Mouse (Mus musculus) kidney, embryonic 14.5 days (tissue): ENCODE measurements around the gene 1110051M20Rik. TPM values are rescaled to one million over a fixed set of nuclear protein-coding genes. Genes with fewer than 3 reads are reported as not detected.
A peak's percentile ranks its signal among the peaks of the same experiment; 100 is the strongest.

ENCODE experiments used
- ATAC-seq: fragments of 200-750 bp; cut with Nextera tagmentation; 2 replicates; pipeline ENCODE4 v1.8.0; 2017; ENCODE audit warnings: moderate number of reproducible peaks, mild to moderate bottlenecking, moderate TSS enrichment, moderate library complexity; ENCODE audit not compliant: low FRiP score, low TSS enrichment
- H3K27ac ChIP-seq: fragments of 300-500 bp; sonication (generic); 2 replicates; pipeline ENCODE4 v1.5.1; 2014; ENCODE audit warnings: low read depth, mild to moderate bottlenecking, low read length, moderate library complexity, mixed read lengths
- H3K27me3 ChIP-seq: fragments of 300-500 bp; sonication (generic); 2 replicates; pipeline ENCODE4 v1.6.1; 2014; ENCODE audit warnings: mild to moderate bottlenecking, low read length; ENCODE audit not compliant: control insufficient read depth, insufficient read depth
- H3K36me3 ChIP-seq: fragments of 300-500 bp; sonication (generic); 2 replicates; pipeline ENCODE4 v1.6.1; 2014; ENCODE audit warnings: low read length, mixed read lengths; ENCODE audit not compliant: control insufficient read depth, insufficient read depth
- H3K4me1 ChIP-seq: fragments of 300-500 bp; sonication (generic); 2 replicates; pipeline ENCODE4 v1.6.1; 2014; ENCODE audit warnings: low read length, mixed read lengths; ENCODE audit not compliant: control insufficient read depth, insufficient read depth
- H3K4me2 ChIP-seq: fragments of 300-500 bp; sonication (generic); replicated peaks from 2 replicates; pipeline ENCODE4 v1.6.1; 2014; ENCODE audit warnings: low read depth, mild to moderate bottlenecking, low read length
- H3K4me3 ChIP-seq: fragments of 300-500 bp; sonication (generic); 2 replicates; pipeline ENCODE4 v1.5.1; 2014; ENCODE audit warnings: mild to moderate bottlenecking, low read length
- H3K9ac ChIP-seq: fragments of 300-500 bp; sonication (generic); 2 replicates; pipeline ENCODE4 v1.6.1; 2014; ENCODE audit warnings: low read depth, mild to moderate bottlenecking, low read length, moderate library complexity
- H3K9me3 ChIP-seq: fragments of 300-500 bp; sonication (generic); 2 replicates; pipeline ENCODE4 v1.6.1; 2016; ENCODE audit warnings: low read length; ENCODE audit not compliant: control insufficient read depth
- WGBS: fragments of 180-500 bp; shearing (Covaris S2); extraction: QIAGEN DNeasy Blood & Tissue Kit; methylation state at CpG from one replicate; pipeline ENCODE4 v1.1.7; 2014; 5-methylcytosine and 5-hydroxymethylcytosine counted together
- polyA plus RNA-seq: library from polyadenylated mRNA; unstranded; fragments of >200 nt; fragmentation: Nextera tagmentation; extraction: Ambion mirVana; gene quantifications from 2 replicates; pipeline ENCODE4 v1.2.1, GENCODE M21; 2014

Gene 1110051M20Rik
- polyA plus RNA-seq, 1 experiment from 2014 or later = 65.9 TPM

DNA sequence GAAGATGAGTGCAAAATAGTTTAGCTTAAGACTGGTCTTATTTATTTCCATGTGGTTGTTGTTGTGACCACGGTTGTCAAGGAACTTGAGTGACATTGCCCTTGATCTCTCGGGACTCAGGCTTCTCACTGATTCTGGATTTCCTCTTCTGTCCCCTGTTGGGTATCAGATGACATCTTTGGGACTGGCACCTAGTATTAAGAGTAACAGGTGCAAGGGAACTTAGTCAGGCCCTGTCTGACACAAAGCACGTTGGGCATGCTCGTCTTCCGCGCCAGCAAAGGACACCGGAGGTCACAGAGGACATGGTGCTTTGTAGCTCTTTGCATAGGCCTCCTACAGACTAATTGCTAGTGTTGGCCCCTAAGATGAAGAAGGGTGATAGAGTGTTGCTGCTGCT lies 16.3 kb upstream of the 1110051M20Rik start:
- Histone ChIP-seq H3K4me2 (no peak overlapping the region), H3K36me3 (no peaks in the 10 kb centered on the region; the same call in 1 of the 2 replicates), H3K4me1 (peaks cover 31% of the 10 kb centered on the region), H3K9me3 (peaks cover 3% of the 10 kb centered on the region; the same call in 1 of the 2 replicates), H3K9ac (no peak overlapping the region), H3K27ac (no peak overlapping the region), H3K4me3 (no peak overlapping the region), H3K27me3 (no peaks in the 10 kb centered on the region)
- 55% methylated on average over 7 of the region's 7 CpGs for WGBS
- ATAC-seq = no peak

- H3K27ac ChIP-seq = no peak overlapping the region
- H3K27me3 ChIP-seq = no peaks in the 10 kb centered on the region
- peaks cover 3% of the 10 kb centered on the region; the same call in 1 of the 2 replicates for H3K9me3 ChIP-seq
- no peak overlapping the region for H3K4me2 ChIP-seq
- WGBS = 92% methylated on average over 6 of the region's 6 CpGs
- no peaks in the 10 kb centered on the region; the same call in 1 of the 2 replicates for H3K36me3 ChIP-seq
- peak overlapping the region; percentile 72; the same call in 1 of the 2 replicates for H3K4me3 ChIP-seq
- no peak overlapping the region for H3K9ac ChIP-seq
- no peak for ATAC-seq
- peaks cover 31% of the 10 kb centered on the region for H3K4me1 ChIP-seq
Measured at GRCm38 (mm10) chr2:91460076-91460475, 15.6 kb upstream of the 1110051M20Rik start.

DNA sequence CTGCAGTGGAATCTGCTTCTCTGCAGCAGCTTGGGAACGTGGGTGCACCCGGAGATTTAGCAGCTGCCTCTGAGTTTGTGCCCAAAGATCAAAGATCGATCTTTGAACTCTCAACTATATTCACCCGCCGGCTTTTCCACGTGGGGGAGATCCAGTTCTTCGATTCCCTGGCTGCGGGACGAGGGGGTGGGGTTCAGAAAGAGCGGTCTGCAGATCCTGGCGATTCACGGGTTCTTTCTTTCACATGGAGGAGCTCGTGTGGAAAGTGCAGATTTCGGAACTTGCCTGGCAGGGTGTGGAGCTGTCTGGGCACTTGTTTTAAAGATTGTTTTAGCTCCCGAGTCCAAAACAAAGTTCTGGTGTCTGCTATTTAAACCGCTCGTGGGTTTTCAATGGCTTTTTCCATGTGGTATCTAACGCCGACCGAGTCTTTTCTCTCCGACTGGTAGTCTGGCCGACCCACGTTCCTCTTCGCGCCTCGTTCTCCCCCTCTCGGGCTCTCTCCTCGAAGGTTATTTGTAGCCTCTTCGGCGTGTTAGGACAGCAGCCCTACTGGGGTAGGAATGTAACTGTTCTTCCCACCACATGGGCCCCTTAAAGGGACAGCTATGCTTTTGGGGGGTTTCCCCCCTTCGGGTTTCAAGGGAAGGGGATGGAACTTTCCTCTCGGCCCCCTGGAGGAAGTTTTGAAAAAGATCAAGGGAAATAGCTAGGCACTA lies 14.3 kb upstream of the 1110051M20Rik start:
- Histone ChIP-seq H3K4me1 (peaks cover 31% of the 10 kb centered on the region), H3K27me3 (no peaks in the 10 kb centered on the region), H3K27ac (peak overlapping the region; percentile 93), H3K9me3 (peaks cover 3% of the 10 kb centered on the region; the same call in 1 of the 2 replicates), H3K4me3 (peak overlapping the region; percentile 72), H3K36me3 (no peaks in the 10 kb centered on the region), H3K4me2 (peak overlapping the region; percentile 90), H3K9ac (peak overlapping the region; percentile 82)
- under 1% methylated on average over 32 of the region's 32 CpGs for WGBS
- 0 out of 2 replicates have a peak, but pooled peaks have one; percentile 14 for ATAC-seq

DNA sequence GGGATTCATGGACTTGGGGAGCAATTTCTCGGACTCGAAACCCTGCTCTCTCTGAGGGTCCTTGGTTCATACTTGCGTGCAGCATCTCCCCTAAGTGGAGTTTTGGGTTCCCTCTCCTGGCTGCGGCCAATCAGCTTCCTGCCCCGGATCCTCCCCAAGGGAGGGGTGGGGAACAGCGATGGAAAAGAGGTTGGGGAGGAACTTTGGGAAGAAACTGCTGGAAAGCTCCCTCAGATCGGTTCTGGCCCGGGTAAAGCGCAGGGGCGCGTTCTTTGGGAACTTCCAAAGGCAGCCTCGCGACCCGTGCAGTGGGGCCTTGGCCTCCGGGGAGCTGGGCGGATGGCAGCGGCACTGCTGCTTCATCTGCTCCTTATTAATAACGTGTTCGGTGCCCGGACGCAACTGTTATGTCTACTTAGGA lies 13.8 kb upstream of the 1110051M20Rik start:
- H3K27me3 ChIP-seq = no peaks in the 10 kb centered on the region
- peaks cover 3% of the 10 kb centered on the region; the same call in 1 of the 2 replicates for H3K9me3 ChIP-seq
- H3K9ac ChIP-seq = peak overlapping the region; percentile 82
- H3K27ac ChIP-seq = peak overlapping the region; percentile 93
- peak overlapping the region; percentile 90 for H3K4me2 ChIP-seq
- no peaks in the 10 kb centered on the region for H3K36me3 ChIP-seq
- under 1% methylated on average over 21 of the region's 21 CpGs for WGBS
- peak overlapping the region; percentile 72 for H3K4me3 ChIP-seq
- ATAC-seq = peak; percentile 65
- peaks cover 29% of the 10 kb centered on the region for H3K4me1 ChIP-seq

DNA sequence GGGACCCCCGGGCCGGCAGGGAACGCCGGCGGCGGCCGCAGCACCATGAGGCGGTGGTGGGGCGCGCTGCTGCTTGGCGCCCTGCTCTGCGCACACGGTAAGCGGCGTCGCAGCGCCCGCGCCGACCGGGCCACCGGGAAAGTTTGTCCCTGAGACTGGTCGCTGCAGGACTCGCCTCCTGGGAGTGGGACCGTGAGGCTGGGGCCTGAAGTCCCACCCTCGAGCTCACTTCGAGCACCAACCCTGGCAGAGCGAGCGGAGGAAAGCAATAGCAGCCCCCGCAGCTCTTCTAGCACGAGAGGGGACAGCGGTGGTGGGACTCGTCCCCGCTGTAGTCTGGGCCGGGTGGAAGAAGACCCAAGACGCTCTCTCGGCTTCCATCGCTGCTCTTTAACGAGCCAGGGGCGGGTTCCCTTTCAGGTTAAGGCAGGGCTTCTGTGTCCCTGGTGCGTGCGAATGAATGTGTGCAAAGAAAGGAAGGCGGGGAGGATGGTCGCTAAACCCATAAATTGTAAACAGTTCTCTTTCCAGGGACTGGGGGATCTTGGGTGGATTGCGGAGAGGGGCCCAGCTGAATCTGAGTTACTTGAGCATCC lies 13.2 kb upstream of the 1110051M20Rik start:
- ATAC-seq = peak; percentile 50
- WGBS = under 1% methylated on average over 45 of the region's 45 CpGs
- Histone ChIP-seq H3K4me3 (peak overlapping the region; percentile 72), H3K4me1 (peaks cover 26% of the 10 kb centered on the region), H3K36me3 (no peaks in the 10 kb centered on the region), H3K27me3 (no peaks in the 10 kb centered on the region), H3K9me3 (peaks cover 3% of the 10 kb centered on the region; the same call in 1 of the 2 replicates), H3K27ac (peak overlapping the region; percentile 93), H3K4me2 (peak overlapping the region; percentile 90), H3K9ac (peak overlapping the region; percentile 82)

GRCm38 (mm10) chr2:91457259-91457655 lies 12.8 kb upstream of the 1110051M20Rik start, which contains the start of gene Lrp4:
TSS of gene Lrp4 (plus strand) at chr2:91457511.
- Histone ChIP-seq H3K4me2 (peak within 1 kb of the TSS; percentile 90), H3K36me3 (no peaks in the 10 kb centered on the region), H3K27ac (peak within 1 kb of the TSS; percentile 93), H3K9me3 (peaks cover 3% of the 10 kb centered on the region; the same call in 1 of the 2 replicates), H3K4me1 (peaks cover 24% of the 10 kb centered on the region), H3K9ac (peak within 1 kb of the TSS; percentile 82), H3K4me3 (peak within 1 kb of the TSS; percentile 72), H3K27me3 (no peaks in the 10 kb centered on the region)
- 1% methylated on average over 28 of the region's 36 CpGs for WGBS
- ATAC-seq = peak; percentile 70

DNA sequence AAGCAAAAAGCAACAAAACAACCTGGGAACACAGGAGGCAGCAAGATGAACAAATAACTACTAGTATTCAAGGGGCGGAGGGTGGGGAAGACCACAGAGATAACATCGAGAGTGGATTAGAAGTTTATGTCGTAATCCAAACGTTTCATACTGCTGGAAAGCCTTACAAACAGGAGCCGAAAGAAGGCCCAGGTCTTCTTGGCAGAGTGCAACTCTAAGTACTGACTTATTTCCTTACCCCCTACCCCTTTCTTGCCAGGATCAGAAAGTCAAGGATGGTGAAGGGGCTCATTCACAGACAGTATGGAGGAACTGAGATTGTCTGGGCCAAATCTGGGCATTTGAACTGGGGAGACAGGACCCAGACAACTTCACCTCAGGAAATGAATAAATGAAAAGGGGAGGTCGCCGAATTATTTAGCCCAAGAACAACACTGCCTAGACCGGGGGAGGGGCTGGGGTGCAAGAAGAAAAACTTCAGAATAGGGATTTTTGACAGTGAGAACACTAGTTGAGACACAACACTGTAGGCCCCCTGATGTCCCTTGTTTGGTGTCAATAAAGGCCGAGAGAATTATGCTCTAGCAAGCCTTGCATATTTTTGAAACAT lies 12.1 kb upstream of the 1110051M20Rik start:
- Histone ChIP-seq H3K9me3 (peaks cover 3% of the 10 kb centered on the region; the same call in 1 of the 2 replicates), H3K9ac (peak overlapping the region; percentile 82; the same call in 1 of the 2 replicates), H3K4me2 (peak overlapping the region; percentile 90), H3K4me1 (peaks cover 18% of the 10 kb centered on the region), H3K36me3 (no peaks in the 10 kb centered on the region), H3K27ac (peak overlapping the region; percentile 93), H3K27me3 (no peaks in the 10 kb centered on the region), H3K4me3 (peak overlapping the region; percentile 72)
- no peak for ATAC-seq
- 47% methylated on average over 9 of the region's 9 CpGs for WGBS

GRCm38 (mm10) chr2:91455826-91456225 lies 11.3 kb upstream of the 1110051M20Rik start:
- no peak overlapping the region for H3K4me2 ChIP-seq
- peaks cover 3% of the 10 kb centered on the region; the same call in 1 of the 2 replicates for H3K9me3 ChIP-seq
- no peak for ATAC-seq
- no peak overlapping the region for H3K9ac ChIP-seq
- peaks cover 12% of the 10 kb centered on the region for H3K4me1 ChIP-seq
- H3K27ac ChIP-seq = no peak overlapping the region
- no peaks in the 10 kb centered on the region for H3K36me3 ChIP-seq
- H3K4me3 ChIP-seq = no peak overlapping the region
- no peaks in the 10 kb centered on the region for H3K27me3 ChIP-seq
- WGBS = 5% methylated on average over 4 of the region's 4 CpGs
